Mouse (Mus musculus): ENCODE measurements around the gene Stx11. TPM values are rescaled to one million over a fixed set of nuclear protein-coding genes. Genes with fewer than 3 reads are reported as not detected.

The Stx11 gene
- 3.8 and 5.4 TPM in 2 replicates for polyA plus RNA-seq (2014; fragmentation: Nextera tagmentation; extraction: Ambion mirVana)

GRCm38 (mm10) chr10:12964151-12965075 lies at the start of gene Stx11:
Stx11 (minus strand) TSS chr10:12964298.
- H3K9ac ChIP-seq (ENCODE audit: low read depth, low read length), result peak within 1 kb of the TSS; percentile 64
- H3K27ac ChIP-seq (replicated peaks; ENCODE audit: low read depth, low read length), result no peak within 1 kb of the TSS
- H3K27me3 ChIP-seq (replicated peaks; ENCODE audit: control insufficient read depth, insufficient read depth, low read length), result no peaks in the 10 kb centered on the region
- WGBS, result 7% methylated on average over 23 of the region's 56 CpGs
- H3K4me3 ChIP-seq (ENCODE audit: low read depth, low read length), result peak within 1 kb of the TSS; percentile 72
- 0 out of 2 replicates have a peak, but pooled peaks cover 4% of the 10 kb centered on the region for H3K4me1 ChIP-seq (ENCODE audit: control insufficient read depth, insufficient read depth, low read length)
- peak within 1 kb of the TSS; percentile 83 for H3K4me2 ChIP-seq (ENCODE audit: low read depth, low read length)
- no peaks in the 10 kb centered on the region for H3K9me3 ChIP-seq (ENCODE audit: control insufficient read depth, low read length)
- ATAC-seq (ENCODE audit: low read depth), result peak; percentile 95
- peak; percentile 77 for DNase-seq (ENCODE audit: low spot score)
- no peaks in the 10 kb centered on the region for H3K36me3 ChIP-seq (ENCODE audit: control insufficient read depth, insufficient read depth, low read length)

GRCm38 (mm10) chr10:13008737-13009121 lies 44.6 kb upstream of the Stx11 start:
- Histone ChIP-seq H3K4me3 (ENCODE audit: low read depth, low read length) (peak overlapping the region; percentile 74), H3K27ac (replicated peaks; ENCODE audit: low read depth, low read length) (peak overlapping the region; percentile 69; the same call in 1 of the 2 replicates), H3K4me1 (ENCODE audit: control insufficient read depth, insufficient read depth, low read length) (peaks cover 7% of the 10 kb centered on the region), H3K9ac (ENCODE audit: low read depth, low read length) (peak overlapping the region; percentile 81), H3K27me3 (replicated peaks; ENCODE audit: control insufficient read depth, insufficient read depth, low read length) (no peaks in the 10 kb centered on the region), H3K9me3 (ENCODE audit: control insufficient read depth, low read length) (no peaks in the 10 kb centered on the region), H3K4me2 (ENCODE audit: low read depth, low read length) (peak overlapping the region; percentile 79), H3K36me3 (ENCODE audit: control insufficient read depth, insufficient read depth, low read length) (peaks cover 6% of the 10 kb centered on the region; the same call in 1 of the 2 replicates)
- DNase-seq (ENCODE audit: low spot score) (no peak), ATAC-seq (ENCODE audit: low read depth) (no peak)
- 1% methylated on average over 29 of the region's 29 CpGs for WGBS

DNA sequence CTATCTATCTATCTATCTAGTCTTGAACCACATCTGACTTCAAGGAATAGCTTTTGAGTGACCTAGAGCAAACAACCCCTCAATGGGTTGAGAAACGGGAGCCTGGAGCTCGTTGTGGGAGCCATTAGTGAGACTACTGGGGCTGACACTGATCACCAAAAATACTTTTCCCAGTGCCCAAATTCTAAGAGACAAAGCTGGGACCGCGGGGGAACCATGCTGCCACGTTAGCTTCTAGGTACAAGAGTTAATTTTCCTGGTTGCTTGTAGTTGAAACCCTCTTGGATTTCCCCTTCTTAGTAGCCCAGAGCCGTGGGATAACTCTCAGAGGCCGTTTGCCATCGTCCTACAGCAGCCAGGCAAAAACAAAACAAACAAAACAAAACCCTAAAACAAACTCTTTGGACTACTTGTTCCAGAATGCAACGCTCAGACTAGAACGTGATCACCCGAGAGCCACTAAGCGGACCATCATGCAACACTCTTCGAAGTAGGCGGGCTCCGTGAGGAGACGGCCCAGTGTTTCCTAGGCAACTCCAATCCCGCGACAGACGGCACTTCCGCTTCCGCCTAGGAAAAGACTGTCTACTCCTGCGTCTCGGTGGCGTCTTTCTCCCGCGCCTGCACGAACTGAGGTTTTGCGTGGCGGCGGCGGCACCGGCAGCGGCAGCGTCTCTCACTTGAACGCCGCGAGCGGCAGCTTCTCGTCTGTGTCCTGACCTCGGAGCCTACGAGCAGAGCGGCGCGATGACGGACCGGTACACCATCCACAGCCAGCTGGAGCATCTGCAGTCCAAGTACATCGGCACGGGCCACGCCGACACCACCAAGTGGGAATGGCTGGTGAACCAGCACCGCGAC lies 44.0 kb upstream of the Stx11 start:
- no peaks in the 10 kb centered on the region for H3K9me3 ChIP-seq (ENCODE audit: control insufficient read depth, low read length)
- H3K4me3 ChIP-seq (ENCODE audit: low read depth, low read length), result peak overlapping the region; percentile 74
- peak overlapping the region; percentile 81 for H3K9ac ChIP-seq (ENCODE audit: low read depth, low read length)
- H3K4me2 ChIP-seq (ENCODE audit: low read depth, low read length), result peak overlapping the region; percentile 79
- peaks cover 6% of the 10 kb centered on the region; the same call in 1 of the 2 replicates for H3K36me3 ChIP-seq (ENCODE audit: control insufficient read depth, insufficient read depth, low read length)
- peaks cover 7% of the 10 kb centered on the region for H3K4me1 ChIP-seq (ENCODE audit: control insufficient read depth, insufficient read depth, low read length)
- ATAC-seq (ENCODE audit: low read depth) (peak; percentile 99), DNase-seq (ENCODE audit: low spot score) (peak; percentile 99)
- H3K27me3 ChIP-seq (replicated peaks; ENCODE audit: control insufficient read depth, insufficient read depth, low read length), result no peaks in the 10 kb centered on the region
- 4% methylated on average over 42 of the region's 52 CpGs for WGBS
- H3K27ac ChIP-seq (replicated peaks; ENCODE audit: low read depth, low read length), result peak overlapping the region; percentile 81

DNA sequence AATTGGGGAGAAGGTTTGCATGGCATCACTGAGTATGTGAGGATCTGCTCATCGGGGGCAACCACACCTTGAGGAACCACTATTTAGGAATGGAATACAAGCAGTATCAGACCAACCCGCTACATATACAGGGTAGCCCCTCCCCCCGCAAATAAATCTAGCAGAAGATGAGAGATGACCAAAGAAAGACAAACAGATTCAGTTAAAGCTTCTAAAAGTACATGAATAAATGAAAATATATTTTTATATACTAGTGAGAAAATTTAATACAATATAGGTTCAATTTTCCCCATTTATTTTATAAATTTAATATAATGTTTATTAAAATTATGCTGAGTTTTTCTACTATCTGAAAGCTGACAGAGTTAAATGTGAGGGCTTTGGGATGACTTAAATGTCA lies 40.9 kb upstream of the Stx11 start, which contains the start of gene Sf3b5:
TSS of gene Sf3b5 (plus strand) at position 301 of the 400 bp plus-strand sequence.
- no peak for DNase-seq (ENCODE audit: low spot score)

DNA sequence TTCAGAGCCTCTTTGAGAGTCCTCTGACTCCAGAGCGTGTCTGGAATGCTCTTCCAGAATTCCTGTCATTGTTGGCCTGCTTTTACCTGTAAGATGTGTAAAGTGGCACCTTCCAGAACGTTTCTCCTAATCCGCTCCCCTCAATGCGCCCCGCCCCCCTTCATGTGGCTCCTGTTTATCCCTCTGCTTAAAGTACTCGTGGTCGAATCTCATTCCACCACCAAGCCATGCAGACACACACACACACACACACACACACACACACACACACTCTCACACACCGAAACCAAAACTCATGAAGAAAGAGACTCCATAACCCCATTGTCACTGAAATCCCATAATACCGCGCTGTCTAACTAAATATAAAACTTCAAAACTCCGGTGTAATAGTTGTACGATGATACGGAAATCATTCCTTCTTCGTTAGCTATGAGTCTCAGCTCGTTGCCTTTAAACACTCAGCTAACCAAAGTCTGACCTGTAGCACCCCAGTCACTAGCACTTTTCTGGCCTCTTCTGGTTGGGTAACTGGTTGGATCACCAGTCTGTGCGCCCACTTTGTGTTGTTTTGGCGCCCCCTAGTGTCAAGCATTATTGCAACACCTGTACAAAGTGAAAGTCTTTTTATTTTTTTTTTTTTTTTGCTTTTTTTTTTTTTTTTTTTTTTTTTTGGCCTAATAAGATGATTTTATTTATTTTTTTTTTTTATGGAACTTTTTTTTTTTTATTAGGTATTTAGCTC lies 32.8 kb upstream of the Stx11 start:
- H3K36me3 ChIP-seq (ENCODE audit: control insufficient read depth, insufficient read depth, low read length), result no peaks in the 10 kb centered on the region
- H3K27me3 ChIP-seq (replicated peaks; ENCODE audit: control insufficient read depth, insufficient read depth, low read length), result no peaks in the 10 kb centered on the region
- no peak overlapping the region for H3K9ac ChIP-seq (ENCODE audit: low read depth, low read length)
- DNase-seq (ENCODE audit: low spot score), result peak; percentile 90
- peak overlapping the region; percentile 38; the same call in 1 of the 2 replicates for H3K4me2 ChIP-seq (ENCODE audit: low read depth, low read length)
- H3K4me3 ChIP-seq (ENCODE audit: low read depth, low read length), result no peak overlapping the region
- 37% methylated on average over 17 of the region's 17 CpGs for WGBS
- H3K27ac ChIP-seq (replicated peaks; ENCODE audit: low read depth, low read length), result no peak overlapping the region
- H3K4me1 ChIP-seq (ENCODE audit: control insufficient read depth, insufficient read depth, low read length), result no peaks in the 10 kb centered on the region
- no peaks in the 10 kb centered on the region for H3K9me3 ChIP-seq (ENCODE audit: control insufficient read depth, low read length)
- peak; percentile 88 for ATAC-seq (ENCODE audit: low read depth)

More for the DNA sequence above, 40.9 kb upstream of the Stx11 start, which contains the start of gene Sf3b5:
- H3K4me1 ChIP-seq (ENCODE audit: control insufficient read depth, insufficient read depth, low read length), result peaks cover 7% of the 10 kb centered on the region
- WGBS, result 89% methylated on average over 3 of the region's 3 CpGs
- H3K27ac ChIP-seq (replicated peaks; ENCODE audit: low read depth, low read length), result no peak within 1 kb of the TSS
- H3K9ac ChIP-seq (ENCODE audit: low read depth, low read length), result no peak within 1 kb of the TSS
- H3K36me3 ChIP-seq (ENCODE audit: control insufficient read depth, insufficient read depth, low read length), result peaks cover under 1% of the 10 kb centered on the region; the same call in 1 of the 2 replicates
- no peaks in the 10 kb centered on the region for H3K27me3 ChIP-seq (replicated peaks; ENCODE audit: control insufficient read depth, insufficient read depth, low read length)
- ATAC-seq (ENCODE audit: low read depth), result no peak
- H3K4me2 ChIP-seq (ENCODE audit: low read depth, low read length), result no peak within 1 kb of the TSS
- H3K4me3 ChIP-seq (ENCODE audit: low read depth, low read length), result no peak within 1 kb of the TSS
- no peaks in the 10 kb centered on the region for H3K9me3 ChIP-seq (ENCODE audit: control insufficient read depth, low read length)

DNA sequence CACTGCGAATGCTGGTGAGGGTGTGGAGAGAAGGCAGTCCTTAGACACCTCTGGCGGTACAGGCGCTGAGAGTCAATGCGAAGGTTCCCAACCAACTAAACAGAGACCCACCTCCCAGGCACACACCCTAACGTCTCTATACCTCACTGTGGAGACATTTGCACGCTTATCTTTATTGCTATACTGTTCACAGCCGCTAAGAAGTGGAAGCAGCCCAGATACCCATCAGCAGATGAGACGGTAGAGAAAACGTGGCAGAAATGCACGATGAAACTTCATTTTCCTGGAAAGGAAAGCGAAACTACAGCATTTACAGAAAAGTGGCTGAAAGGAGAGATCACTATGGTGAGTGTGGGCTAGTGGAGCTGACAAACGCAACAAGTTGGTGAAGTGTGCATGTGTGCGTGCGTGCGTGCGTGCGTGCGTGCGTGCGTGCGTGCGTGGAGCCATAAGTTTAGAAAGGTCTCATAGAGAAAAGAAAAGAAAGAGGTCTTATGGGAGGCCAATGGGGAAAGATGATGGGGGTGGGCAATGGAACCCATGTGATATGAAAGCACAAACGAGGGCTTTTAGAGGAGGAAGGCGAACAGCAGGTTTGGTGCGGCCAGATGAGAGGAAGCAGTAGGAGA lies 29.4 kb upstream of the Stx11 start:
- no peaks in the 10 kb centered on the region for H3K36me3 ChIP-seq (ENCODE audit: control insufficient read depth, insufficient read depth, low read length)
- 88% methylated on average over 25 of the region's 25 CpGs for WGBS

GRCm38 (mm10) chr10:12991953-12992352 lies 27.9 kb upstream of the Stx11 start:
- Histone ChIP-seq H3K9ac (ENCODE audit: low read depth, low read length) (no peak overlapping the region), H3K27me3 (replicated peaks; ENCODE audit: control insufficient read depth, insufficient read depth, low read length) (no peaks in the 10 kb centered on the region), H3K9me3 (ENCODE audit: control insufficient read depth, low read length) (no peaks in the 10 kb centered on the region), H3K36me3 (ENCODE audit: control insufficient read depth, insufficient read depth, low read length) (no peaks in the 10 kb centered on the region), H3K4me1 (ENCODE audit: control insufficient read depth, insufficient read depth, low read length) (no peaks in the 10 kb centered on the region), H3K4me3 (ENCODE audit: low read depth, low read length) (no peak overlapping the region), H3K27ac (replicated peaks; ENCODE audit: low read depth, low read length) (no peak overlapping the region), H3K4me2 (ENCODE audit: low read depth, low read length) (no peak overlapping the region)
- ATAC-seq (ENCODE audit: low read depth) (no peak), DNase-seq (ENCODE audit: low spot score) (no peak)
- 71% methylated on average over 5 of the region's 5 CpGs for WGBS

More for the DNA sequence above, 29.4 kb upstream of the Stx11 start:
- H3K27me3 ChIP-seq (replicated peaks; ENCODE audit: control insufficient read depth, insufficient read depth, low read length), result no peaks in the 10 kb centered on the region
- no peak for DNase-seq (ENCODE audit: low spot score)
- no peak for ATAC-seq (ENCODE audit: low read depth)
- H3K27ac ChIP-seq (replicated peaks; ENCODE audit: low read depth, low read length), result no peak overlapping the region
- no peak overlapping the region for H3K4me2 ChIP-seq (ENCODE audit: low read depth, low read length)
- no peak overlapping the region for H3K9ac ChIP-seq (ENCODE audit: low read depth, low read length)
- H3K9me3 ChIP-seq (ENCODE audit: control insufficient read depth, low read length), result no peaks in the 10 kb centered on the region
- no peaks in the 10 kb centered on the region for H3K4me1 ChIP-seq (ENCODE audit: control insufficient read depth, insufficient read depth, low read length)
- H3K4me3 ChIP-seq (ENCODE audit: low read depth, low read length), result no peak overlapping the region
